Mouse (Mus musculus): Measurements from ENCODE around the gene Nop14. TPM values are rescaled to one million over a fixed set of nuclear protein-coding genes. Genes with fewer than 3 reads are reported as not detected.

The Nop14 gene
- 30.9 and 32.7 TPM in 2 replicates for polyA plus RNA-seq (2016; fragmentation: Nextera tagmentation; extraction: Ambion mirVana)

DNA sequence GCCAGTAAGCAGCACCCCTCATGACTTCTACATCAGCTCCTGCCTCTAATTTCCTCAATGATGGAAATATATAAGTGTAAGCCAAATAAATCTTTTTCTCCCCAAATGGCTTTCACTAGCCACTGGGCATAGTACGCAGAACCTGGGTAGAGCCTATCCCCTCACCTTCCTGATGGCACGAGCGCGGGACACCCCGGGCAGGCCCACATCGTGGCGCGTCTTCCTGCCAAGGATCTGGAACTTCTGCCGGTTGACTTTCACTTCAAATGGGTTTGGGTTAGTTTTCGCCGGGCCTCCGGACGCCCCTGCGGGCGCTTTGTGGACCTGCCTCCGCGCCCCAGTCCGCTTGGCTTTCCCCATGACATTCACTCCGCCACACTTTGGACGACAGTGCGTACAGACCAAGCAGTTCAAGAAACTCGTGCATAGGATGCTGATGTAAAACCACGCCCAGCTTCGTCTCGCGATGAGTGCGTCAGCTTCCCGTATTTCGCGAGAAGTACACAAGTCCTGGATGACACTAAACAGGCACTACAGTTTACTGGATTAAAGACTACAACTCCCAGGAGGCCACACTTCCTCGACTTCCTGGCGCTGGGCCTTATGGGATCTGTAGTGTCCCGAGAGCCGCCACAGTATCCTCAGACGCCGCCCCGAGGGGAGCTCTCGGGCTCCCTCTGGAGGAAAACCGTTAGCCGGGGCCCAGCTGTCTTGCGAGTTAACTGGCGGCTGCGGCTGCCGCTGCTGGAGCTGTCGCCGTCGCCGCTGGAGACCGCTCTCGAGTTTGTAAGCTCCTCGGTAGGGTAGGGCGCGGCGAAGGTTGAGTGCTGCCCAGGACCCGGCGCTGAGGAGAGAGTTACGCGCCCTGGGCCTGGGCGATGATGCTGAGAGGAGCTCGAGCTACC lies at the start of gene Nop14, which contains the start of gene Grk4:
Gene Nop14, minus strand, starts transcription at position 463 of the 905 bp plus-strand sequence.
Gene Grk4, plus strand, starts transcription at position 694 of the 905 bp plus-strand sequence.
- H3K36me3 ChIP-seq = peaks cover 24% of the 10 kb centered on the region
- peak; percentile 100 for ATAC-seq (ENCODE audit: insufficient number of reproducible peaks, insufficient read depth, low FRiP score, low TSS enrichment, low read depth)
- under 1% methylated on average over 60 of the region's 60 CpGs for WGBS
- H3K4me2 ChIP-seq = peak within 1 kb of the TSS; percentile 72
- no peaks in the 10 kb centered on the region for H3K9me3 ChIP-seq
- H3K27ac ChIP-seq = peak within 1 kb of the TSS; percentile 87
- H3K9ac ChIP-seq (replicated peaks) = peak within 1 kb of the TSS; percentile 64
- no peaks in the 10 kb centered on the region for H3K27me3 ChIP-seq
- peaks cover 6% of the 10 kb centered on the region for H3K4me1 ChIP-seq (replicated peaks)
- peak within 1 kb of the TSS; percentile 58 for H3K4me3 ChIP-seq (replicated peaks)

DNA sequence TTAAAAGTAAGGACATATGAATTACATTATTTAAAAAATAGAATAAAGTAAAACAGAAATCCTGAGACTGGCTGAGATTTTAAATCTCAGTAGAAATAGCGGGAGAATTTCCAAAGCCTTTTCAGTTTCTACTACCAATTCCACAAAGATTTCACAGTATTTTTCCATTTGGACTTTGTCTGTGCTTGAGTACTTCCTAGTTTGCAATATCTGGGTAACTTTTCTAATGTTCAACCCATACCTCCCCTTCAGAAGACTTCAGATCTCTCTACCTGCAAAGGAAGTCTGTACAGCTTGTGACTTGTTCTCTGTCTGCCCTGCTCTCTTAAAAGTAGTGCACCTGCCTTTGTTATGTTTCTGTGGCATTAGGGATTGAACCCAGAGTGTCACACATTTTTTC lies 48.5 kb upstream of the Nop14 start:
- WGBS = 82% methylated on average over 1 of the region's 1 CpGs
- Histone ChIP-seq H3K9ac (replicated peaks) (no peak overlapping the region), H3K4me2 (no peak overlapping the region), H3K9me3 (no peaks in the 10 kb centered on the region), H3K36me3 (no peaks in the 10 kb centered on the region), H3K4me1 (replicated peaks) (no peaks in the 10 kb centered on the region), H3K27me3 (no peaks in the 10 kb centered on the region), H3K27ac (no peak overlapping the region), H3K4me3 (replicated peaks) (no peak overlapping the region)
- no peak for ATAC-seq (ENCODE audit: insufficient number of reproducible peaks, insufficient read depth, low FRiP score, low TSS enrichment, low read depth)

DNA sequence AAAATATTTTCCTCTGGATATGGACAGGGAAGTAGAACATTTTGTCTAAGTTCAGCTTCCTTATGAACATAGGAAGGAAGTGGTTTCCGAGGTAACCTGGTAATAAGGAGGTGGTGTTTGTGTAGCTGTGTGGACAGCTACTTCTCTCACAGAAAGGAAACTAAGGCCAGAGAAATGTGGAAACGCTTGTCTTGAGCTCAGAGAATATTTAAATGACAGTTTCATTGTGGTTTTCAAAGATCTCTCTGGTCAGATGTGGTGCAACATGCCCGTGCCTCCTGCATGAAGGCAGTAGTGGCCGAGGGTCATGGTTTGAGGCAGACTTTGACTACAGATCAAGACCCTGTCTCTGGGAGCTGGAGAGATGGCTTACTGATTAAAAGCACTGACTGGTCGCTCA lies 35.6 kb upstream of the Nop14 start:
- 82% methylated on average over 5 of the region's 5 CpGs for WGBS

DNA sequence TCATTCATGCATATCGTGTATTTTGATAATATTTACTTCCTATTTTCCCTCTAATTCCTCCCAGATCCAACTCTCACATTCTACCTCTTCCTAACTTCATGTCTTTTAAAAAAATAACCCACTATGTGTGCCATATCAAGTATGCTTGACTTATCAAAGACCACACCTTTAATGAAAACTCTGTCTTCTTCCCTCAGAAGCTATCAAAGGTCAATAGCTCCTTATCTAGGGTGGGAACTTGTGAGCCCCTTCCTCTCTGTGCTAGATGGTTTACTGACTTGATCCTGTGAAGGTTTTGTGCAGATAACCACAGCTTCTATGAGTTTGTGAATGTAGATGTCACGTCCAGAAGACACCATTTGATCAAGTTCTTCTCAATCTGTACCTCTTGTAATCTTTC lies 32.8 kb upstream of the Nop14 start:
- Histone ChIP-seq H3K9me3 (no peaks in the 10 kb centered on the region), H3K27ac (no peak overlapping the region), H3K4me3 (replicated peaks) (no peak overlapping the region), H3K9ac (replicated peaks) (no peak overlapping the region), H3K27me3 (no peaks in the 10 kb centered on the region), H3K4me2 (no peak overlapping the region), H3K4me1 (replicated peaks) (no peaks in the 10 kb centered on the region), H3K36me3 (no peaks in the 10 kb centered on the region)
- WGBS = 72% methylated on average over 2 of the region's 2 CpGs
- ATAC-seq (ENCODE audit: insufficient number of reproducible peaks, insufficient read depth, low FRiP score, low TSS enrichment, low read depth) = no peak

More for the DNA sequence above, 35.6 kb upstream of the Nop14 start:
- no peak overlapping the region for H3K27ac ChIP-seq
- H3K4me2 ChIP-seq = no peak overlapping the region
- no peak overlapping the region for H3K9ac ChIP-seq (replicated peaks)
- H3K4me1 ChIP-seq (replicated peaks) = no peaks in the 10 kb centered on the region
- no peak overlapping the region for H3K4me3 ChIP-seq (replicated peaks)
- H3K9me3 ChIP-seq = no peaks in the 10 kb centered on the region
- ATAC-seq (ENCODE audit: insufficient number of reproducible peaks, insufficient read depth, low FRiP score, low TSS enrichment, low read depth) = no peak
- no peaks in the 10 kb centered on the region for H3K27me3 ChIP-seq
- no peaks in the 10 kb centered on the region for H3K36me3 ChIP-seq

DNA sequence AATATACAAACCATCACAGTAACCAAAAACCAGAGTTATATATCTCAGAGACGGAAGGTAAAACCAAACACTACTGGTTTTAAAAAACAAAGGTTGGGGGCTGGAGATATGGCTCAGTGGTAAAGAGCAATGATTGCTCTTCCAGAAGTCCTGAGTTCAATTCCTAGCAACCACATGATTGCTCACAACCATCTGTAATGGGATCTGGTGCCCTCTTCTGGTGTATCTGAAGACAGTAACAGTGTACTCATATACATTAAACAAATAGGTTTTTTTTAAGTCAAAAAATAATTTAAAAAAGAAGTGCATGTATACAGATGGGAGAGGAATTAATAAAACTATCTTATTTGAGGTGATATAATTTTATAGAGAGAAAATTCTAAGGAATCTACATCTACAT lies 29.9 kb upstream of the Nop14 start:
- ATAC-seq (ENCODE audit: insufficient number of reproducible peaks, insufficient read depth, low FRiP score, low TSS enrichment, low read depth) = no peak
- WGBS = 94% methylated on average over 1 of the region's 1 CpGs
- H3K27me3 ChIP-seq = no peaks in the 10 kb centered on the region

DNA sequence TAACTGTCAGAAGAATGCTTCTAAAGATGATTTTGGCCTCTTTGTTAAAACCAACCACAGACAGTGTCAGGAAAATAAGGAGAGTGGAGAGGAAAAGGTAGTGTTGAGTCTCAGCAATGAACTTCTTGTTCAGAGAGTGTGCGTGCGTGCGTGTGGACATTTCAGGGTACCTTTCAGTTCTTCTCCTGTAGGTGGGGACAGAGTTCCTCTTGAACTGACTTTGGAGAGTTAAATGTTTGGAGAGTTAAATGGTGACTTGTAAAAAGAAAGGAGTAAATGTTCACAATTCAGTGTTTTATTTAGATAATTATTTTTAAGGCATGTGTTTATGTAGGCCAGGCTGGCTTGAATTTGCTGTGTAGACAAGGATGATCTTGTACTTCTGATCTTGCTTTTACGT lies 10.3 kb upstream of the Nop14 start:
- 76% methylated on average over 4 of the region's 4 CpGs for WGBS
- H3K36me3 ChIP-seq = peaks cover 6% of the 10 kb centered on the region; the same call in 1 of the 2 replicates

More for the DNA sequence above, 29.9 kb upstream of the Nop14 start:
- no peak overlapping the region for H3K4me2 ChIP-seq
- H3K9me3 ChIP-seq = no peaks in the 10 kb centered on the region
- no peak overlapping the region for H3K4me3 ChIP-seq (replicated peaks)
- no peak overlapping the region for H3K9ac ChIP-seq (replicated peaks)
- no peak overlapping the region for H3K27ac ChIP-seq
- no peaks in the 10 kb centered on the region for H3K4me1 ChIP-seq (replicated peaks)
- no peaks in the 10 kb centered on the region for H3K36me3 ChIP-seq

DNA sequence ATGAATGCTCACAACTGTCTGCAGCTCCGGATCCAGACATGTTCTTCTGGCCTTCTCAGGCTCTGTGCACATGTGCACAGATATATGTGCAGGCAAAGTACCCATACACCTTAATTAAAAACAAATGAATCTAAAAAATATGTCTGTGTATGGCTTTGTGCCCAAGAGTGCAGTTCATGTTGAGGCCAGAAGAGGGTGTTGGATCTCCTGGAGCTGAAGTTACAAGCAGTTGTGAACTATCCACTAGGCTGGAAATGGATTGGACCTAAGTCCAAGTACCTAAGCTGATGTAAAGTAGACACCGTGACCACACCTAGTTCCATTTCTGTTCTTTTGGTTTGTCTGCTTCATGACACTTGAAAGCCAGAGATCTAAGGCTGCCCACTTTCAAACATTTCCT lies 9.5 kb upstream of the Nop14 start:
- Histone ChIP-seq H3K27me3 (no peaks in the 10 kb centered on the region), H3K9me3 (no peaks in the 10 kb centered on the region), H3K36me3 (peaks cover 6% of the 10 kb centered on the region; the same call in 1 of the 2 replicates), H3K4me1 (replicated peaks) (no peaks in the 10 kb centered on the region), H3K4me3 (replicated peaks) (no peak overlapping the region), H3K9ac (replicated peaks) (no peak overlapping the region), H3K4me2 (no peak overlapping the region), H3K27ac (no peak overlapping the region)
- WGBS = 85% methylated on average over 2 of the region's 2 CpGs
- no peak for ATAC-seq (ENCODE audit: insufficient number of reproducible peaks, insufficient read depth, low FRiP score, low TSS enrichment, low read depth)

More for the DNA sequence above, 10.3 kb upstream of the Nop14 start:
- H3K9me3 ChIP-seq = no peaks in the 10 kb centered on the region
- no peak overlapping the region for H3K4me3 ChIP-seq (replicated peaks)
- no peak overlapping the region for H3K9ac ChIP-seq (replicated peaks)
- H3K4me1 ChIP-seq (replicated peaks) = no peaks in the 10 kb centered on the region
- no peaks in the 10 kb centered on the region for H3K27me3 ChIP-seq
- H3K4me2 ChIP-seq = no peak overlapping the region
- no peak for ATAC-seq (ENCODE audit: insufficient number of reproducible peaks, insufficient read depth, low FRiP score, low TSS enrichment, low read depth)
- H3K27ac ChIP-seq = no peak overlapping the region

DNA sequence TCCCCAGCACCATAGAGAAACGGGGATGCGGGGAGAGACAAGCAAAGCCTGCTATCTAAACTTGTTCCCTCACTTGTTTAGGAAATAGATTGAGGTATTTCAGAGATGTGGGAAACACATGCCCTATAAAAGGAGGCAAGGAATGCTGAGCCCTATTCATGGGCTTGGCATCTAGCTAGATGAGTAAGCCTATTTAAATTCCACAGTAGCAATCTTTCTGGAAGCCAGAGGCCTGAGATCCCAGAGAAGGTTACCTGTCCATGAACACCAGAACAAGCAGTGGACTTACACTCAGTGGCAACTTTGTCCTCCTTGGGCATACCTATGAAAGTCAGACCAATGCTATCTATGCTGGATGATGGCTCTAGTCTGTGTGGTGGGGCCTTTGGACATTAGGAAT lies 3.3 kb upstream of the Nop14 start:
- no peak overlapping the region for H3K4me2 ChIP-seq
- H3K27ac ChIP-seq = no peak overlapping the region
- 82% methylated on average over 2 of the region's 2 CpGs for WGBS
- H3K4me3 ChIP-seq (replicated peaks) = no peak overlapping the region
- ATAC-seq (ENCODE audit: insufficient number of reproducible peaks, insufficient read depth, low FRiP score, low TSS enrichment, low read depth) = no peak
- H3K9me3 ChIP-seq = no peaks in the 10 kb centered on the region
- H3K9ac ChIP-seq (replicated peaks) = no peak overlapping the region
- H3K36me3 ChIP-seq = peaks cover 1% of the 10 kb centered on the region; the same call in 1 of the 2 replicates
- no peaks in the 10 kb centered on the region for H3K27me3 ChIP-seq
- H3K4me1 ChIP-seq (replicated peaks) = peaks cover 6% of the 10 kb centered on the region

DNA sequence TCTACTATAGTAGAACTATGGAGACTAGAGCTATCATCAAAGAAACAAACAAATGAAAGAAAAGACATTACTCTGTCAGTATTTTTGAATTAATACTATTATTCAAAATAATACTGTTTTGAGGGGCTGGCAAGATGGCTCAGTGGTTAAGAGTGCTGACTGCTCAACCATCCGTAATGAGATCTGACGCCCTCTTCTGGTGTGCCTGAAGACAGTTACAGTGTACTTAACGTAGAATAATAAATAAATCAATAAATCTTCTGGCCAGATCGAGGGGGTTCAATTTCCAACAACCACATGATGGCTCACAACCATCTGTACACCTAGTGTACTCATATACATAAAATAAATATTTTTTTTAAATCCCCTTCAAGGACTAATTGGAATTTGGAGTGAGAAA lies 2.0 kb upstream of the Nop14 start:
- ATAC-seq (ENCODE audit: insufficient number of reproducible peaks, insufficient read depth, low FRiP score, low TSS enrichment, low read depth) = no peak
- WGBS = 81% methylated on average over 4 of the region's 4 CpGs

DNA sequence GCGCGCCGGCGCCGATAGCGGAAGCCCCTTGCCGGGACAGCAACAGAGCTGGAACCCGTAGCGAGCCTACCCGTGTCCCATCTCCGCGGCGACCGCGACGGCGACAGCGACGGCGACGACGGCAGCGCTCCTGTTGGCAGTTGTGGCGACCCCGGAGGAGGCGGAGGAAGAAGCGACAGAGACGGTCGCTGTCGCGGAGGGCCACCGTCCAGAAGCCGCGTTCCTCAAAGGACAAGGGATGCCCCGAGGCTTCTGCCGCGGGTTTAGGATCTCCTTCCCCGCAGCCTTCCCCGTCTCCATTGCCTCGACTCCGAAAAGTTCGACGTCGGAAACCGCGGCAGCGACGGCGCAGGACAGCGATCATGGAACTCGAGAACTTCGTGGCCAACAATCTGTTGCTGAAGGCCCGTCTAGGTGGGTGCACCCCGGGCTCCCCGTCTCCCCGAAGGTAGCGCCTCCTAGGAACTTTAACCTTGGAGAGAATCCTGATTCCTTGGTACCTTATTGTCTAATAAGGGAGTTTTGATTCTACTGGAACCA lies 713 bp upstream of the Nop14 start:
- H3K36me3 ChIP-seq = peaks cover 17% of the 10 kb centered on the region

More for the DNA sequence above, 2.0 kb upstream of the Nop14 start:
- Histone ChIP-seq H3K9me3 (no peaks in the 10 kb centered on the region), H3K27ac (no peak overlapping the region), H3K9ac (replicated peaks) (no peak overlapping the region), H3K4me3 (replicated peaks) (no peak overlapping the region), H3K4me1 (replicated peaks) (peaks cover 6% of the 10 kb centered on the region), H3K36me3 (peaks cover 9% of the 10 kb centered on the region), H3K27me3 (no peaks in the 10 kb centered on the region), H3K4me2 (no peak overlapping the region)

DNA sequence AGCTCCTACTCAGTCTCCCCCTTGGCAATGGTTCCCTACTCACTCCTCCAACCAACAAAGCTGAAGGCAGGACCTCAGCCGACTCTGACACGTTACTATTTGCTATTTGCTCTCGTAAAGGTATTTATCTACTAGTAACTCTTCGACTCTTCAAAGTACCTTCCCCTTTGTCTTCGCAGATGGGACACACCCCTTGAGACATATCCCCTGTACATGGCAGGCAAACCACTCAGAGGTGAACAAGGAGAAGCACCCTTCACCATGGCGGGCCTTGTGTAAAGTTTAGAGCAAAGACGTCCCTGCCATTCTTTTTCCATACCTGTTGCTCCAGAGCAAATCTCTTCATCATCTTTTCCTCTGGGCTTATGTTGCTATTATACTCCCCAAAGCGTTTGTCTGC lies 2.4 kb downstream of the Nop14 start:
- Histone ChIP-seq H3K4me3 (replicated peaks) (no peak overlapping the region), H3K27ac (no peak overlapping the region), H3K4me2 (no peak overlapping the region), H3K36me3 (peaks cover 48% of the 10 kb centered on the region), H3K9me3 (no peaks in the 10 kb centered on the region), H3K4me1 (replicated peaks) (peaks cover 6% of the 10 kb centered on the region), H3K27me3 (no peaks in the 10 kb centered on the region), H3K9ac (replicated peaks) (no peak overlapping the region)
- no peak for ATAC-seq (ENCODE audit: insufficient number of reproducible peaks, insufficient read depth, low FRiP score, low TSS enrichment, low read depth)
- 93% methylated on average over 8 of the region's 8 CpGs for WGBS

More for the DNA sequence above, 713 bp upstream of the Nop14 start:
- WGBS = under 1% methylated on average over 56 of the region's 57 CpGs
- no peak for ATAC-seq (ENCODE audit: insufficient number of reproducible peaks, insufficient read depth, low FRiP score, low TSS enrichment, low read depth)
- H3K4me2 ChIP-seq = peak overlapping the region; percentile 62
- H3K27ac ChIP-seq = peak overlapping the region; percentile 87
- no peaks in the 10 kb centered on the region for H3K9me3 ChIP-seq
- H3K27me3 ChIP-seq = no peaks in the 10 kb centered on the region
- peak overlapping the region; percentile 58 for H3K4me3 ChIP-seq (replicated peaks)
- H3K4me1 ChIP-seq (replicated peaks) = peaks cover 6% of the 10 kb centered on the region
- H3K9ac ChIP-seq (replicated peaks) = peak overlapping the region; percentile 64

Measured in limb, embryonic 12.5 days (tissue).